Comparison of ENCODE assay signal across 8 mouse cellular contexts in genomic region chr12:79625699-79626554, GRCm38 (mm10).
DNase-seq lines count a peak whose midpoint lies in the region; ATAC-seq and TF ChIP-seq lines count a peak whose summit lies in the region.

No protein-coding gene starts in this region.

- H3K9me3 ChIP-seq in embryonic facial prominence, embryonic 13.5 days, result no peaks in the 10 kb centered on the region

- H3K4me1 ChIP-seq in embryonic facial prominence, embryonic 13.5 days, result peaks cover 40% of the 10 kb centered on the region

- peak overlapping the region; percentile 61 for H3K27ac ChIP-seq in gastrocnemius, adult 2 months
- H3K27ac ChIP-seq in embryonic facial prominence, embryonic 13.5 days, result peak overlapping the region; percentile 53; the same call in 1 of the 2 replicates

- no peak for ATAC-seq in embryonic facial prominence, embryonic 13.5 days (ENCODE audit: insufficient number of reproducible peaks, insufficient read depth, low FRiP score, low TSS enrichment, low read depth)

- no peak for DNase-seq in gastrocnemius, adult 2 months
- no peak for DNase-seq in gastrocnemius, adult 18-20 months (ENCODE audit: low spot score)
- DNase-seq in 416B (ENCODE audit: low read depth), result peak; percentile 70
- DNase-seq in kidney, postnatal 36 days, result peak; percentile 27 to 41
- DNase-seq in frontal cortex, postnatal 14 days (ENCODE audit: low spot score in 2 of 2), result no peak
- no peak for DNase-seq in urinary bladder, postnatal 36 days (ENCODE audit: low spot score in 2 of 2)
- no peak for DNase-seq in left cerebral cortex, postnatal 25 days (ENCODE audit: low spot score in 2 of 2)

- 28% methylated on average over 7 of the region's 7 CpGs for whole genome bisulfite sequencing in embryonic facial prominence, embryonic 13.5 days

- H3K9ac ChIP-seq in embryonic facial prominence, embryonic 13.5 days, result no peak overlapping the region

- no peak for TF ChIP-seq CTCF in gastrocnemius, adult 2 months (IDR thresholded peaks at IDR 0.05)

- H3K36me3 ChIP-seq in embryonic facial prominence, embryonic 13.5 days, result no peaks in the 10 kb centered on the region

- no peak overlapping the region for H3K4me3 ChIP-seq in gastrocnemius, adult 2 months
- no peak overlapping the region for H3K4me3 ChIP-seq in embryonic facial prominence, embryonic 13.5 days

- intact Hi-C loops in gastrocnemius, adult 2 months (cut with DNase I), result no loop called here
- intact Hi-C loops in left cerebral cortex, postnatal 25 days (cut with DNase I), result no loop called here

- H3K27me3 ChIP-seq in embryonic facial prominence, embryonic 13.5 days, result no peaks in the 10 kb centered on the region

- no peak overlapping the region for H3K4me2 ChIP-seq in embryonic facial prominence, embryonic 13.5 days

Comparison
In these comparisons a context has a peak if more than half of its experiments do, and no peak if none do; other contexts are left out.
1. DNase-seq: peak in 416B (single experiment) and kidney, postnatal 36 days (2 of 2); none in gastrocnemius, adult 2 months (single experiment), gastrocnemius, adult 18-20 months (single experiment), frontal cortex, postnatal 14 days (0 of 2), urinary bladder, postnatal 36 days (0 of 2) and left cerebral cortex, postnatal 25 days (0 of 2).